Comparison of ENCODE assay signal across 8 mouse cellular contexts in genomic region chr9:110672462-110673106, GRCm38 (mm10). TPM values are rescaled to one million over a fixed set of nuclear protein-coding genes. Genes with fewer than 3 reads are reported as not detected.
DNase-seq lines count a peak whose midpoint lies in the region; ATAC-seq and TF ChIP-seq lines count a peak whose summit lies in the region.

No protein-coding gene starts in this region.

- H3K9ac ChIP-seq in heart, embryonic 13.5 days: peak overlapping the region; percentile 62

- no peak overlapping the region for H3ac ChIP-seq in myocyte (ENCODE audit: control insufficient read depth, insufficient read length)

- H3K36me3 ChIP-seq in heart, embryonic 13.5 days: no peaks in the 10 kb centered on the region
- no peaks in the 10 kb centered on the region for H3K36me3 ChIP-seq in myocyte (ENCODE audit: control insufficient read depth, insufficient read depth)

- no peaks in the 10 kb centered on the region for H3K27me3 ChIP-seq in heart, embryonic 13.5 days (replicated peaks)
- no peaks in the 10 kb centered on the region for H3K27me3 ChIP-seq in myocyte (ENCODE audit: control insufficient read depth, insufficient read depth, insufficient read length)

- no peak for ATAC-seq in heart, embryonic 13.5 days (ENCODE audit: extremely low read depth, insufficient number of reproducible peaks, low FRiP score, low TSS enrichment)
- ATAC-seq in inflammation-experienced regulatory T-cells, adult 6 months: no peak

- 65% methylated on average over 7 of the region's 7 CpGs for WGBS in heart, embryonic 13.5 days

- H3K9me3 ChIP-seq in heart, embryonic 13.5 days: no peaks in the 10 kb centered on the region

- no peak overlapping the region for H3K4me3 ChIP-seq in heart, embryonic 13.5 days
- no peak overlapping the region for H3K4me3 ChIP-seq in myocyte

- TF ChIP-seq POLR2A in myocyte (IDR thresholded peaks at IDR 0.05; ENCODE audit: insufficient read length, low read depth): no peak

- peak overlapping the region; percentile 73 for H3K27ac ChIP-seq in heart, embryonic 13.5 days (replicated peaks)

- peaks cover 26% of the 10 kb centered on the region for H3K79me2 ChIP-seq in myocyte (ENCODE audit: control insufficient read depth, insufficient read depth)

- peak; percentile 38 for DNase-seq in right cerebral cortex, adult 18-20 months
- no peak for DNase-seq in right cerebral cortex, postnatal 25 days
- peak; percentile 74 for DNase-seq in cerebellum, adult 9-11 months
- DNase-seq in kidney, postnatal 25 days: peak; percentile 77 to 83
- DNase-seq in layer of hippocampus, postnatal 10 days (ENCODE audit: low spot score in 2 of 2): no peak

- H3K4me2 ChIP-seq in heart, embryonic 13.5 days: 0 out of 2 replicates have a peak overlapping the region, but pooled peaks have one; percentile 11
- no peak overlapping the region for H3K4me2 ChIP-seq in myocyte (ENCODE audit: low read depth)

- peaks cover 100% of the 10 kb centered on the region for H3K4me1 ChIP-seq in heart, embryonic 13.5 days

TF ChIP-seq in myocyte, 11 proteins besides CTCF, POLR2A, EP300 and RAD21:
- TF ChIP-seq MYOG (IDR thresholded peaks at IDR 0.05; ENCODE audit: control insufficient read depth in 1 of 3, insufficient read depth in 1 of 3, insufficient read length in 2 of 3, low read depth in 2 of 3) (peak in 2 of 3 experiments; percentile 61 to 78), REST (IDR thresholded peaks at IDR 0.05; ENCODE audit: insufficient read depth, insufficient read length) (no peak), MYOD1 (IDR thresholded peaks at IDR 0.05; ENCODE audit: control insufficient read depth in 1 of 3, insufficient read length in 2 of 3, low read depth in 2 of 3) (peak in 2 of 3 experiments; percentile 66 to 84)

RNA-seq across cellular contexts. Expression of gene Ccdc12, which starts 16.3 kb away (rescaled TPM):
- 119 and 136 TPM in 2 replicates for polyA plus RNA-seq in heart, embryonic 13.5 days (2015; fragmentation: Nextera tagmentation; extraction: Ambion mirVana)
- polyA plus RNA-seq in myocyte (2012; fragmentation: generic; extraction: Trizol): 59.2 TPM
- total RNA-seq in layer of hippocampus, postnatal 10 days (2021): 10 to 100 TPM; 46.7 to 49.7 TPM
- 100 to 1,000 TPM; 222 to 259 (median 234) TPM for polyA plus RNA-seq in inflammation-experienced regulatory T-cells, adult 6 months (2017; shearing (Covaris generic))

RNA-seq across cellular contexts. Expression of gene Nbeal2, which starts 18.6 kb away (rescaled TPM):
- 1.3 and 1.8 TPM in 2 replicates for polyA plus RNA-seq in heart, embryonic 13.5 days (2015; fragmentation: Nextera tagmentation; extraction: Ambion mirVana)
- 3.3 TPM for polyA plus RNA-seq in myocyte (2012; fragmentation: generic; extraction: Trizol)
- total RNA-seq in layer of hippocampus, postnatal 10 days (2021): 1 to 10 TPM; 9.1 to 9.8 TPM
- 10 to 100 TPM; 20.0 to 42.0 (median 21.1) TPM for polyA plus RNA-seq in inflammation-experienced regulatory T-cells, adult 6 months (2017; shearing (Covaris generic))

RNA-seq across cellular contexts. Expression of gene Nradd, which starts 48.3 kb away (rescaled TPM):
- polyA plus RNA-seq in heart, embryonic 13.5 days (2015; fragmentation: Nextera tagmentation; extraction: Ambion mirVana): 23.4 and 25.6 TPM in 2 replicates
- 66.9 TPM for polyA plus RNA-seq in myocyte (2012; fragmentation: generic; extraction: Trizol)
- total RNA-seq in layer of hippocampus, postnatal 10 days (2021): 1 to 10 TPM; 2.1 to 2.6 TPM
- polyA plus RNA-seq in inflammation-experienced regulatory T-cells, adult 6 months (2017; shearing (Covaris generic)): 1 to 10 TPM; 2.4 to 6.2 (median 3.8) TPM

Comparison
In these comparisons a context has a peak if more than half of its experiments do, and no peak if none do; other contexts are left out.
1. DNase-seq: peak in right cerebral cortex, adult 18-20 months (single experiment), cerebellum, adult 9-11 months (single experiment) and kidney, postnatal 25 days (2 of 2); none in right cerebral cortex, postnatal 25 days (single experiment) and layer of hippocampus, postnatal 10 days (0 of 2).